Comparison of ENCODE assay signal across 22 mouse cellular contexts in the genomic region with DNA sequence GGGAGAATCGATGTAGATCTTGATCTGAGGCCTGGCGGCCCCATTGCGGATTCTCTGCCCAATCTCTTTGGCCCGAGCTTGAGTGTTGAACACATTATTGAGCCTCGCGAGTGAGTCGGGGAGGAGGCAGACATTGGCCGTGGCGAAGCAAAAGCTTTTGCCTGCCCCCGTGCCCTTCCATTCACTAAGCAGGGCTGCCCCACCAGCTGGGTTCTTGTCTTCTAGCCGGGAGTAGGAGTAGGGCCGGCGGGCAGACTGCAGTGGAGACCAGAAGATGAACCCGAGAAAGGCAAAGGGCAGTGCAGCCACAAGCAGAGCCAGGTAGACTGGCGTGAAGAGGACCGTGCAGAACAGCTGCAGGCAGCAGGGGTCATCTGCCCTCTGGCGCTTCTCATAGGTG.
"Had no signal": no experiment of that assay in that cellular context is flagged by ENCODE, and none has a peak within 500 bp of the region (broad histone marks: within the 10 kb centered on the region; RNA-seq: fewer than 3 reads in every experiment).

No protein-coding gene starts in this region.

- H3K4me1 ChIP-seq: liver, embryonic 15.5 days had no signal

- H3K36me3 ChIP-seq: limb, embryonic 13.5 days; liver, embryonic 15.5 days; lung, embryonic 15.5 days had no signal

- DNase-seq: kidney, adult 8-10 months; kidney, postnatal 10 days; kidney, postnatal 36 days; layer of hippocampus, adult 9-11 months; liver; lung, adult 18-20 months; lung, postnatal 10 days; lung, postnatal 36 days; thymus, adult 18-20 months; thymus, postnatal 14 days; thymus, postnatal 4 days had no signal

- H3K27ac ChIP-seq: kidney, embryonic 15.5 days; limb, embryonic 10.5 days; limb, embryonic 13.5 days; liver, embryonic 12.5 days; liver, embryonic 15.5 days; lung, embryonic 15.5 days; midbrain, embryonic 13.5 days; neural tube, embryonic 13.5 days had no signal

- H3K4me3 ChIP-seq: kidney, embryonic 15.5 days; limb, embryonic 10.5 days; limb, embryonic 13.5 days; liver, embryonic 12.5 days; liver, embryonic 15.5 days; lung, embryonic 15.5 days; megakaryocyte, embryonic 14.5 days; midbrain, embryonic 13.5 days; myocyte; neural tube, embryonic 13.5 days had no signal

- H3K9me3 ChIP-seq: kidney, embryonic 15.5 days; limb, embryonic 10.5 days; limb, embryonic 13.5 days; liver, embryonic 12.5 days; liver, embryonic 15.5 days; lung, embryonic 15.5 days; megakaryocyte, embryonic 14.5 days; midbrain, embryonic 13.5 days; neural tube, embryonic 13.5 days had no signal

- H3K9ac ChIP-seq: kidney, embryonic 15.5 days; limb, embryonic 13.5 days; liver, embryonic 12.5 days; liver, embryonic 15.5 days; lung, embryonic 15.5 days; midbrain, embryonic 13.5 days; neural tube, embryonic 13.5 days had no signal

- ATAC-seq: liver, embryonic 12.5 days; midbrain, embryonic 13.5 days; midbrain, embryonic 16.5 days had no signal

- H3K27me3 ChIP-seq: kidney, embryonic 15.5 days; limb, embryonic 13.5 days; liver, embryonic 12.5 days; liver, embryonic 15.5 days; lung, embryonic 15.5 days; midbrain, embryonic 13.5 days; neural tube, embryonic 13.5 days had no signal

- H3K4me2 ChIP-seq: kidney, embryonic 15.5 days; limb, embryonic 13.5 days; liver, embryonic 12.5 days; liver, embryonic 15.5 days; lung, embryonic 15.5 days; midbrain, embryonic 13.5 days; neural tube, embryonic 13.5 days had no signal
